Mouse (Mus musculus) liver, postnatal 0 days (tissue): Measurements from ENCODE around the gene Il12a.

Experiments used
- CTCF ChIP-seq: sonication (generic); IDR thresholded peaks from 2 replicates; pipeline ENCODE4 v1.5.1; 2016; ENCODE audit warnings: antibody characterized with exemption, low read depth
- EP300 ChIP-seq: IDR thresholded peaks from 2 replicates; pipeline ENCODE4 v1.6.1; 2016; ENCODE audit warnings: antibody characterized with exemption, low read depth, mild to moderate bottlenecking

- TF ChIP-seq EP300 (no peak), CTCF (no peak)
These were observed 28.9 kb downstream of the Il12a start for GRCm38 (mm10) chr3:68719229-68719819.
